Mouse (Mus musculus): Measurements from ENCODE around the gene Cfap43.

Gene Cfap43

GRCm38 (mm10) chr19:47795009-47795728, 123.9 kb downstream of the Cfap43 start:
- DNase-seq (ENCODE audit: low spot score in 2 of 2), result peak; percentile 32 to 60

GRCm38 (mm10) chr19:47794331-47794730, 124.8 kb downstream of the Cfap43 start:
- DNase-seq (ENCODE audit: low spot score in 2 of 2), result no peak

- DNase-seq (ENCODE audit: low spot score in 2 of 2), result no peak
These were observed 128.6 kb downstream of the Cfap43 start for GRCm38 (mm10) chr19:47790316-47791020.

- no peak for DNase-seq (ENCODE audit: low spot score in 2 of 2)
These were observed 135.2 kb downstream of the Cfap43 start for GRCm38 (mm10) chr19:47783898-47784297.

GRCm38 (mm10) chr19:47780972-47781371, 138.1 kb downstream of the Cfap43 start:
- DNase-seq (ENCODE audit: low spot score in 2 of 2), result no peak

GRCm38 (mm10) chr19:47780145-47780544, 138.9 kb downstream of the Cfap43 start:
- DNase-seq (ENCODE audit: low spot score in 2 of 2), result no peak

- DNase-seq (ENCODE audit: low spot score in 2 of 2), result no peak
These were observed 141.2 kb downstream of the Cfap43 start for GRCm38 (mm10) chr19:47777847-47778246.

- DNase-seq (ENCODE audit: low spot score in 2 of 2), result peak; percentile 27 to 42
These were observed 163.5 kb downstream of the Cfap43 start for GRCm38 (mm10) chr19:47755625-47756024.

GRCm38 (mm10) chr19:47754931-47755330, 164.2 kb downstream of the Cfap43 start:
- peak; percentile 16 to 37 for DNase-seq (ENCODE audit: low spot score in 2 of 2)

GRCm38 (mm10) chr19:47753921-47754320, 165.2 kb downstream of the Cfap43 start:
- no peak for DNase-seq (ENCODE audit: low spot score in 2 of 2)

- DNase-seq (ENCODE audit: low spot score in 2 of 2), result no peak
These were observed 166.6 kb downstream of the Cfap43 start for GRCm38 (mm10) chr19:47752456-47752855.

GRCm38 (mm10) chr19:47750391-47750790, 168.7 kb downstream of the Cfap43 start:
- DNase-seq (ENCODE audit: low spot score in 2 of 2), result no peak

GRCm38 (mm10) chr19:47748950-47749349, 170.1 kb downstream of the Cfap43 start:
- no peak for DNase-seq (ENCODE audit: low spot score in 2 of 2)

- no peak for DNase-seq (ENCODE audit: low spot score in 2 of 2)
These were observed 172.0 kb downstream of the Cfap43 start for GRCm38 (mm10) chr19:47747072-47747471.

GRCm38 (mm10) chr19:47731931-47732330, 187.2 kb downstream of the Cfap43 start:
- DNase-seq (ENCODE audit: low spot score in 2 of 2), result peak; percentile 27 to 30

GRCm38 (mm10) chr19:47731071-47731881, 187.8 kb downstream of the Cfap43 start, which contains the start of gene Sfr1:
Gene Sfr1, plus strand, starts transcription at chr19:47731682.
- peak; percentile 99 for DNase-seq (ENCODE audit: low spot score in 2 of 2)

GRCm38 (mm10) chr19:47730691-47731070, 188.4 kb downstream of the Cfap43 start:
- DNase-seq (ENCODE audit: low spot score in 2 of 2), result peak; percentile 84 to 85

GRCm38 (mm10) chr19:47725643-47726140, 193.4 kb downstream of the Cfap43 start:
- no peak for DNase-seq (ENCODE audit: low spot score in 2 of 2)

- no peak for DNase-seq (ENCODE audit: low spot score in 2 of 2)
These were observed 194.2 kb downstream of the Cfap43 start for GRCm38 (mm10) chr19:47724903-47725302.

GRCm38 (mm10) chr19:47722471-47722870, 196.6 kb downstream of the Cfap43 start:
- DNase-seq (ENCODE audit: low spot score in 2 of 2), result no peak

GRCm38 (mm10) chr19:47719147-47719546, 199.9 kb downstream of the Cfap43 start:
- no peak for DNase-seq (ENCODE audit: low spot score in 2 of 2)

GRCm38 (mm10) chr19:47716144-47716543, 202.9 kb downstream of the Cfap43 start:
- DNase-seq (ENCODE audit: low spot score in 2 of 2), result no peak
